Mouse (Mus musculus) hindbrain, embryonic 13.5 days (tissue): ENCODE results near the gene Foxl1. TPM values are rescaled to one million over a fixed set of nuclear protein-coding genes. Genes with fewer than 3 reads are reported as not detected.

Source experiments
- ATAC-seq: fragments of 200-750 bp; cut with Nextera tagmentation; 2 replicates; pipeline ENCODE4 v1.8.0; 2017; ENCODE audit warnings: moderate TSS enrichment; ENCODE audit not compliant: low FRiP score
- H3K27ac ChIP-seq: fragments of 300-500 bp; sonication (generic); 2 replicates; pipeline ENCODE4 v1.5.1; 2015; ENCODE audit warnings: inconsistent platforms, mild to moderate bottlenecking, moderate library complexity
- H3K27me3 ChIP-seq: fragments of 300-500 bp; sonication (generic); 2 replicates; pipeline ENCODE4 v1.6.1; 2015; ENCODE audit warnings: mild to moderate bottlenecking, inconsistent platforms
- H3K36me3 ChIP-seq: fragments of 300-500 bp; sonication (generic); 2 replicates; pipeline ENCODE4 v1.6.1; 2015; ENCODE audit warnings: mild to moderate bottlenecking, inconsistent platforms
- H3K4me1 ChIP-seq: fragments of 300-500 bp; sonication (generic); replicated peaks from 2 replicates; pipeline ENCODE4 v1.6.1; 2015; ENCODE audit warnings: inconsistent platforms
- H3K4me2 ChIP-seq: fragments of 300-500 bp; sonication (generic); 2 replicates; pipeline ENCODE4 v1.6.1; 2015; ENCODE audit warnings: inconsistent platforms, mild to moderate bottlenecking, moderate library complexity
- H3K4me3 ChIP-seq: fragments of 300-500 bp; sonication (generic); 2 replicates; pipeline ENCODE4 v1.5.1; 2015; ENCODE audit warnings: mild to moderate bottlenecking, inconsistent platforms
- H3K9ac ChIP-seq: fragments of 300-500 bp; sonication (generic); 2 replicates; pipeline ENCODE4 v1.6.1; 2015; ENCODE audit warnings: mild to moderate bottlenecking, inconsistent platforms
- H3K9me3 ChIP-seq: fragments of 300-500 bp; sonication (generic); 2 replicates; pipeline ENCODE4 v1.6.1; 2016; ENCODE audit warnings: inconsistent platforms
- WGBS: fragments of 180-500 bp; shearing (Covaris S2); methylation state at CpG from one replicate; pipeline ENCODE4 v1.1.7; 2015; 5-methylcytosine and 5-hydroxymethylcytosine counted together
- polyA plus RNA-seq: library from polyadenylated mRNA; unstranded; fragments of >200 nt; fragmentation: Nextera tagmentation; extraction: Ambion mirVana; gene quantifications from 2 replicates; pipeline ENCODE4 v1.2.1, GENCODE M21; 2015

Gene Foxl1
- polyA plus RNA-seq, 1 experiment from 2014 or later = 0.16 TPM

DNA sequence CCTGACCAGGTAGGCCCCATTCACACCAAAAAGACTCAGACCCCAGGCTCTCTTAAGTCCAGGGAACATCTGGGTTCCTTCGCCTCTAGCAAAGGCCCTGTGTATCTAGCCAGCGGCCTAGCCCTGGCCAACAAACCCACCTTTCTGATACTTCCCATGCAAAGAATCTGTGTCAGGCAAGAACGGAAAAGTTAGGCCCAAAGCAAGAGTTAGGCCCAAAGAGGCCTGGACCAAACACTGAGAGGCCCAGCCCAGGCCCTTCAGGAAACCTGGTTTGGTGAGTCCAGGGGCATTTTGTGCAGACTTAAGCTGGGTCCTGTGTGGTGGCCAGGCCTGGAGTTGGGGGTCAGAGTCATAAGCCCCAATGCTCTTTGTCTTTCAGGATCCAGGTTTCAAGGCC is 42.2 kb upstream of the Foxl1 start:
- peaks cover 25% of the 10 kb centered on the region for H3K4me1 ChIP-seq
- H3K9me3 ChIP-seq = no peaks in the 10 kb centered on the region
- peaks cover 98% of the 10 kb centered on the region for H3K27me3 ChIP-seq
- no peak overlapping the region for H3K4me2 ChIP-seq
- no peaks in the 10 kb centered on the region for H3K36me3 ChIP-seq
- WGBS = 34% methylated on average over 3 of the region's 3 CpGs
- no peak overlapping the region for H3K4me3 ChIP-seq
- no peak for ATAC-seq
- H3K9ac ChIP-seq = no peak overlapping the region
- H3K27ac ChIP-seq = no peak overlapping the region

DNA sequence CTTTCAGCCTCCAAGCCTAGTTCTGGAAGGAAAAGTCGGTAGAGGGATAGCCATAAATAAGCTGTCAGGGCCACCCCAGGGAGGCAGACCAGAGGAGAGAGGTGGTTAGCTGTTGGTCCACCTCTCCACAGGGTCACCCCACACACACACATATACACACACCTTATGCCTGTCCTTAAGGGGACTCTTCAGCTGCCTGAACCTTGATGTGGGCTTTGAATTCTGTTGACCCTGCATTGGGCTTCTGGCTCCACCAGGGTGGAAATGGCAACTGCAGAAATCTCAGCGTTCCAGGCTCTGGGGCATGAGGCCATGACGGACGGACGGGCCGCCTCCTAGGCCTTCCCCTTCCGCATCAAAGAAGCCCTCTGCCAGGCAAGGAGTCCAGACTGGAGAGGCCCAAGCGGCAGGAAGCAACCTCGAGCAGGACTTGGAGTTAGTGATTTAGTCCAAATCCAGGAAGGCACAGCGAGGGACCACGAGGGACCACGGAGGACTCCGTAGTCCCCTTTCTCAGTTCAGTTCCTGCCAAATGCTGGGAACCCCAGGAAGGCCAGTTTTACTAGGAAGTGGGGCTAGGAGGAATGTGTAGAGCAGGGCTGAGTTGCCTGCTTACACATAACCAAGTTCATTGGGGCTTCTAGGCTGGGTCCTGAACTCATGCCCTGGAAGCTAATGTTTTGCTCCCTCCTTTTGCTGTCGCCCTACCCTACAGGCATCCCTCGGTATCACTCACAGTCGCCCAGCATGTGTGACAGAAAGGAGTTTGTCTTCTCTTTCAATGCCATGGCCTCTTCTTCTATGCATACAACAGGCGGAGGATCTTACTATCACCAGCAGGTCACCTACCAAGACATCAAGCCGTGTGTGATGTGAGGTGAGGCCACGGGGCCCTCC is 41.5 kb upstream of the Foxl1 start:
- Histone ChIP-seq H3K27ac (no peak overlapping the region), H3K4me3 (no peak overlapping the region), H3K9ac (no peak overlapping the region), H3K4me1 (peaks cover 25% of the 10 kb centered on the region), H3K9me3 (no peaks in the 10 kb centered on the region), H3K27me3 (peaks cover 98% of the 10 kb centered on the region), H3K4me2 (no peak overlapping the region), H3K36me3 (no peaks in the 10 kb centered on the region)
- 7% methylated on average over 19 of the region's 19 CpGs for WGBS
- no peak for ATAC-seq

DNA sequence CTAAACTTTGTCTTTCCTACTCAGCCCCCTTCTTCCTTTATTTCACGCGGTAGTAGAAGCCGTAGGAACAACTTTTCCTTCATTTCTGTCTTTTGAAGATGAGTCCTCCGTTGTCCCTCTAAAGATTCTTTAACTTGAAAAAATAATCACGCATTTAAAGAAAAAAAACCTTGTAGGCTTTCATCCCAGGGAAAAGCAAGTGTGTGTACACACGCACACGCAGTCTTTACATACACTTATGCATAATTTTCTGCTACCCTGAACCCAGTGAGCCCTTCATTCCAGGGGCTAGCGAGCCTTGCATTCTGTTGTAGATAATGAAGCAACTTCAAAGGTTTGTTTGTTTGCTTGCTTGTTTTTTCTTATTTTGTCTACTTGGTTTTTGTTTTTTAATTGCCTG is 39.5 kb upstream of the Foxl1 start:
- no peak overlapping the region for H3K4me3 ChIP-seq
- H3K27me3 ChIP-seq = peaks cover 98% of the 10 kb centered on the region
- H3K36me3 ChIP-seq = no peaks in the 10 kb centered on the region
- no peak for ATAC-seq
- no peak overlapping the region for H3K27ac ChIP-seq
- no peak overlapping the region for H3K4me2 ChIP-seq
- H3K9ac ChIP-seq = no peak overlapping the region
- WGBS = 3% methylated on average over 8 of the region's 8 CpGs
- H3K4me1 ChIP-seq = peaks cover 18% of the 10 kb centered on the region
- no peaks in the 10 kb centered on the region for H3K9me3 ChIP-seq

DNA sequence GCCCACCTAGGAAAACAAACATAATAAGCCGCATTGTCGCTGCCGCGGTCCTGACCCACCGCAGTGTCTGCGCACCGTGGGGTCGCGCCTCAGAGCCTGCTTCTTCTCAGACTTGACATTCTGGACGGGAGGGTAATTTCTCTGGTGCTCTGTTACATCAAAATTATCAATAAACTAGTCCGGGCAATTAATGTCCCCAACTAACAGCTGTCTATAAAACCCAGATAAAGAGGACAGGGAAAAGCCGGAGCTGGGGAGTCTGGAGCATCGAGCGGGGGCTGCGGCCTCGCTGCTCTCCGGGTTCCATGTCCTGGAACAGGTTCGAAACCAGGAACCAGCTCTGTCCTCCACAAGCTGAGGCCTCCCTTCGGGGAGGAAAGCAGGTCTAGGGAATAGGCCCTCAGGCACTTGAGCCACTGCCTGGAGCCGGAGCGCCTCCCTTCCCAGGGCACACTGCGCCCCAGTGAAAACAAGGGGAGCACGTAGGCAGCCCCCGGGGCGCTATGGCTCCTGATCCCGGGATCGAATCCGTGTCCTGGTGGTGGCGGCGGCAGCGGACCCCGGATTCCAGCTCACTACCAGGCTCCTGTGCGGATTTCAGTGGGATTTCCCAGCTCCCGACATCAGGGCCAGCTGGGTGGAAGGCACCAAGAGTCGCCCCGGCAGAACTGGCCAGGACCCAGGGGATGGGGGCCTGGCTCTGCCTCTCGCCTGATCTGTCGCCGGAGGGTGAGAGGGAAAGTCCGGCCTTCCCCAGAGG is 38.7 kb upstream of the Foxl1 start:
- Histone ChIP-seq H3K27ac (no peak overlapping the region), H3K4me1 (peaks cover 10% of the 10 kb centered on the region), H3K27me3 (peaks cover 98% of the 10 kb centered on the region), H3K4me3 (no peak overlapping the region), H3K4me2 (no peak overlapping the region), H3K36me3 (no peaks in the 10 kb centered on the region), H3K9me3 (no peaks in the 10 kb centered on the region), H3K9ac (no peak overlapping the region)
- WGBS = under 1% methylated on average over 40 of the region's 40 CpGs
- ATAC-seq = no peak

DNA sequence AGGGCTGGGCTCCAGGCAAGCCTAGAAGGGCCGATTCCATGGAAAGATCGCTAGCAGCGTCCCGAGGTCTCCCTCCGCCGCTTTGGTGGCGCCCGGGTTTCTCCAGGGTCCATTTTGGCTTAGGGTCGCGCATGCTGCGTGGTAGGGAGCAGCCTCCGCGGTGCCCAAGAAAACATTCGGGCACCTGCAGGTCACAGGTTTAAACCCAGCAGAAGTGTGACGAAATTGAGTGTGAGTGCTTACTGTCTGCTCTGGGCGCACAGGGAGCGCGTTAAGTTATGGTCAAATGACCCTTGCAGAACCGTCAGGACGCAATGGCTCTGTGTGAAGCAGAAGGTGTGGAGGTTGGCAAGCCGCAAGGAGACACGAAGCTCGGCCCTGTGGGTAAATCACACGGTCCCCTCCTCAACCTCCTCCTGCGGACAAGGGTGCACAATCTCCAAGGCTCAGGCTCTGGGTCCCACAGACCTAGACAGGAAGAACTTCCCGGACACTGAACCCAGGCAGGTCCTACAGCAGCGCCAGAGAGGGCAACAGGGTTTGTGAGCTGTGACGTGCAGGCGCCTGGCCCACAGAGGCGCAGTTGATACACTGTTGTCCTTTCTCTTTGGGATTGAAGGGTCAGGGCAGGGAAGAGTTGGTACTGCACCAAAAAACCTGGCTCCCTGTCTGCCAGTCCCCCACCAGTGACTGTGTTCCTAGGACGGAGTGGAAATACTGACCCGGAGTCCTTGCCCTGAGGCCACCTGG is 37.9 kb upstream of the Foxl1 start:
- H3K9ac ChIP-seq = no peak overlapping the region
- WGBS = 3% methylated on average over 32 of the region's 32 CpGs
- H3K27ac ChIP-seq = no peak overlapping the region
- H3K4me3 ChIP-seq = no peak overlapping the region
- no peak overlapping the region for H3K4me2 ChIP-seq
- no peaks in the 10 kb centered on the region for H3K36me3 ChIP-seq
- peaks cover 3% of the 10 kb centered on the region for H3K4me1 ChIP-seq
- H3K27me3 ChIP-seq = peaks cover 94% of the 10 kb centered on the region
- no peaks in the 10 kb centered on the region for H3K9me3 ChIP-seq
- ATAC-seq = no peak

DNA sequence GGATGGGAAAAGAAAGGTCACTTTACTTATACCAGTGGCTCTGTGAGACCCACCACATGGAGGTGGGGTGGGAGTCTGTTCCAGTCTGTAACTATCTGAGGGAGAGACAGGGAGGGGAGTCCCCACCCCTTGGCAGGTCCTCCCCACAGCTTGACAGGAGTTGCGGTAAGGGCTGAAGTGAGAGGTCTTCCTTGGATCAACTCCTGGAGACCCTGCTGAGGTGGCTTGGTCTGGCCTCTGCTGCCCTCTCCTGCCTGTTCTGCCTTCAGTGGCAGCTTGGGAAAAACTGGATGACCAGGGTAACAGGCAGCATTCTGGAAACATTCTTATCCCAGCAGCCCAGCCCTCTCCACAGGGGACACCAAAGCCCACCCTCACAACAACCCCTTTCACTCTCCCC is 37.0 kb upstream of the Foxl1 start:
- Histone ChIP-seq H3K9ac (no peak overlapping the region), H3K9me3 (no peaks in the 10 kb centered on the region), H3K27me3 (peaks cover 93% of the 10 kb centered on the region), H3K27ac (no peak overlapping the region), H3K36me3 (no peaks in the 10 kb centered on the region), H3K4me3 (no peak overlapping the region), H3K4me1 (no peaks in the 10 kb centered on the region), H3K4me2 (no peak overlapping the region)
- no peak for ATAC-seq
- WGBS = 0% methylated on average over 1 of the region's 1 CpGs

DNA sequence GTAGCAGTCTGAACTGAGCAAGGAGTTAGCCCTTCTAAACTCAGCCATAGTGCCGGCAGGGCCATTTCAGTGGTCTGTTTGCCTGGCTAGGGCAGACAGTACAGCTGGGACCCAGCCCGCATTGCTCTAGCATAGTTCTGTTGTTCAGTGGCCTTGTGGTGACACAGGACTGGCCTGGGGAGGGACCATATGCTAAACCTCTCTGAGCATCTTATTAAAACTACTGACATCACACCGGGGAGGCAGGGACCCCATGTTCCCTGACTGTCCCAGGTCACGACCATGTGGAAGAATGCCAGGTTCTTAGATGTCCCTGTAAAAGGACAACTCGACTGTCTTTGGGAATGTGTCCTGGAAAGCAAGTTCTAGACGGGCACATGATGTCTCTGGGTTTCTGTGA is 35.6 kb upstream of the Foxl1 start:
- H3K4me3 ChIP-seq = no peak overlapping the region
- no peaks in the 10 kb centered on the region for H3K4me1 ChIP-seq
- no peak overlapping the region for H3K9ac ChIP-seq
- WGBS = 37% methylated on average over 6 of the region's 6 CpGs
- H3K36me3 ChIP-seq = peaks cover 9% of the 10 kb centered on the region
- ATAC-seq = 0 out of 2 replicates have a peak, but pooled peaks have one; percentile 9
- H3K9me3 ChIP-seq = no peaks in the 10 kb centered on the region
- no peak overlapping the region for H3K27ac ChIP-seq
- no peak overlapping the region for H3K4me2 ChIP-seq
- H3K27me3 ChIP-seq = peaks cover 80% of the 10 kb centered on the region

DNA sequence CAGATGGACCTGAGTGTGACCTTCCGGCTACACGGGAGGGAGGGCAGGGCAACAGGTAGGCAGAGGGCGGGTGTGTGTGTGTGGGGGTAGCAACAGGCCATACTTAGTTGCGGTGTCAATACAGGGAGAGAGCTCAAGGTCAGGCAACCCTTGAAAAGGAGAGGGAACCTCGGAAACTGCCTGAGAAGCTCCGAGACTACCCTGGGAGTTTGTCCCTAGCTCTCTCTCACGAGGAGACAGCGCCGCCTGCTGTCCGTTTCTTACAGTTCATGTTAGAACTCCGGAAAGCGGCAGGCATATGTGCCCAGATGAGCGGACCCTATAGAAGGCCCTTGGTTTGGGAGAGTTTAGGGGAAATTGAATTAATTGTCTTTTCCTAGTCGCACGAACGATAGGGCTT is 35.1 kb upstream of the Foxl1 start:
- H3K27me3 ChIP-seq = peaks cover 76% of the 10 kb centered on the region
- peaks cover 14% of the 10 kb centered on the region for H3K36me3 ChIP-seq
- H3K9me3 ChIP-seq = no peaks in the 10 kb centered on the region
- peak; percentile 70; the same call in 1 of the 2 replicates for ATAC-seq
- no peak overlapping the region for H3K4me3 ChIP-seq
- no peak overlapping the region for H3K9ac ChIP-seq
- 4% methylated on average over 16 of the region's 16 CpGs for WGBS
- H3K4me2 ChIP-seq = no peak overlapping the region
- H3K27ac ChIP-seq = no peak overlapping the region
- H3K4me1 ChIP-seq = no peaks in the 10 kb centered on the region

DNA sequence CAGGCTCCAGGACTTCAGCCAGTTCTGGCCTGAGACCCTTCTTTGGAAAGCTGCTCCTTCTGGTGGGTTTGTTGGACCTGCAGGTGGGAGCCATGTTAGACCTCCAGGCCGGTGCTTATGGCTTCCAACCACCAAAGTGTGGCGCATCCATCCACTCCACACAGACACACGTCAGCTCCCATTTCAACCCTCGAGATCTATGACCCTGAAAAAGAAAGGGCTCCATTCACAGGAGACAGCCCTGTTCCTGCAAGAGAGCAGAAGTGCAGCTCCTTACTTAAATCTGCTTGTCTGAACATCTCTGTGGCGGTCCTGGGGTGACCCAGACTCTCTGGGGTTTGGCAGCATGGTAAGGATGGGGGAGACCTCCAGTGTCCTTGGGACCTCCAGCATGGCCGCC is 34.2 kb upstream of the Foxl1 start:
- H3K4me3 ChIP-seq = no peak overlapping the region
- ATAC-seq = no peak
- WGBS = 59% methylated on average over 6 of the region's 6 CpGs

DNA sequence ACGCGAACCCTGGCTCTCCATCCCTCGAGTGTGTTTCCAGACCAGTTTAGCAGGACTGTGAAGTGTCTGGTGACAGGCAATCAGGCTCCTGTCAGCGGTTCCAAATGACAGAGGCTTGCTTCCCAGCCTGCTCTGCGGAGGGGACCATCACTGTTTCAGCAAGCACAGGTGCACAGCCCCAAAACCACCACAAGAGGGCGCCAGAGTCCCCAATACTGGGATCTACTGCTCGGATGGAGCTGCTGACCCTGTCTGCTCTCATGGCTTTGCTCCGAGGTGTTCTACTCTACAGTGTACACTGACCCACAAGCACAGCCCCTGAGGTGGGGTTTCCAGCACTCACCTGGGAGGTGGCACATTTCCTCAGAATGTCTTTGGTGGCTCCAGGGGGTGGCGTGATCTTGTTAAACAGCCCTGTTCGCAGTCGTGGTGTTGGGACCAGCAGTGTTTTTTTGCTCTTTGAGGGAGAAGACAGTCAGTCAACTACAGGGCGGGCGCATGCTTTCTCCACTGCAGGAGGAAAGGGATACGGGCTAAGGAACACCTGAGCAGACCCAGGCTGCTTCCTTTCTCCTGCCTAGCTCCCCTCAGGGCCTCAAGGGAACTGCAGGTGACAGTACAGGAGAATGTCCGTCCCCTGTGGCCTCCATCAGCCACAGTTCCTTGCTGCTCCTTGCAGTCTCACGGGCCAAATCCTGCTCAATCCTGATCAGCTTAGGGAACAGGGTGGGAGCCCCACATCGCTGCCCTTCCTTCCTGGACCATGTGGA is 23.5 kb upstream of the Foxl1 start:
- Histone ChIP-seq H3K27ac (no peak overlapping the region), H3K36me3 (peaks cover 69% of the 10 kb centered on the region), H3K27me3 (0 out of 2 replicates have a peak, but pooled peaks cover 2% of the 10 kb centered on the region), H3K4me1 (peaks cover 19% of the 10 kb centered on the region), H3K4me3 (no peak overlapping the region), H3K9me3 (no peaks in the 10 kb centered on the region), H3K9ac (no peak overlapping the region), H3K4me2 (no peak overlapping the region)
- ATAC-seq = no peak
- WGBS = 52% methylated on average over 17 of the region's 17 CpGs

More for the DNA sequence above, 34.2 kb upstream of the Foxl1 start:
- H3K9ac ChIP-seq = no peak overlapping the region
- no peak overlapping the region for H3K4me2 ChIP-seq
- peaks cover 69% of the 10 kb centered on the region for H3K27me3 ChIP-seq
- no peaks in the 10 kb centered on the region for H3K4me1 ChIP-seq
- H3K27ac ChIP-seq = no peak overlapping the region
- no peaks in the 10 kb centered on the region for H3K9me3 ChIP-seq
- peaks cover 22% of the 10 kb centered on the region for H3K36me3 ChIP-seq

DNA sequence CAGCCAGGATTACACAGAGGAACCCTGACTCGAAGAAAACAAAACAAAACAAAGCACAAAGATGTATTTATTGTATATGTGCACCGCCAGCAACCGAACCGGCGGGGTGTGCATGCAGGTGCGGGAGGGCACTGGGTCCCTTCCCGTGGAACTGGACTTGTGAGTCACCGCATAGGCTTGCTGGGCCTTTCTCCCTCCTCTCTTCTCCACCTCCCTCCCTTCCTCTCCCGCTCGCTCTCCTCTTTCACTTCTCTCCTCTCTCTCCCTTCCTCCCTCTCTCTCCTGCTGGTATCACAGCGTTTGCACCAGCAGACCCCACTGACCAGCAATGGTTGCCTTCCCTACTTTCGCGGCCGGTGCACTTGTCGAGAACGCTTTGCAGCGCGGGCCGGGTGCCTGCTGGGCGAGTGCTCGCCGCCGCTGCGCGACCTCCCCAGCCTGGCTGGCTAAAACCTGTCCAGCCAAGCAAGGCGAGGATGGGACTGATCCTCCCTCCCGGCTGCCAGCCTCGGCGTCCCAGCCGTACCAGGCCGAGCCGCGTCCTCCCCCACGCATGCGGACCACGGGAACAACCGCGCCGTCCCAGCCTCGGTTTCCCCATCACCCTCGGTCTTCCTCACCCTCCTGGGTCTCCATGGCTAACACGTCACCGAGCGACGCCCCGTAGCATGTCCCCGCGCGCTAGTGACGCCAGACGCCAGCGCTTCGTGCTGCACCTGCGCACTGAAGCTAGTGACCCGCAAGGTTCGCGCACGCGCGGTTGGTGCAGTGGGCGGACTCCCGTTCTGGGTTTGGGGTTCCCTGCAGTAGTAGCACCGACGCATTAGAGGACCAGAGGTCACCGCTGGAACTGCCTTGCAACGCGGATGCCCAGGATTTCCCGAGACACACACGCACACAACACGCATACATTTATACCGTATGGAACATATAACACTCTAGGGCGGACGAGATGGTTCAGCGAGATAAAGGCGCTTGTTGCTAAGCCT is 19.8 kb upstream of the Foxl1 start, which contains the start of gene Mthfsd:
Mthfsd (minus strand) TSS at position 725 of the 989 bp plus-strand sequence.
- Histone ChIP-seq H3K27ac (peak within 1 kb of the TSS; percentile 89), H3K9me3 (no peaks in the 10 kb centered on the region), H3K27me3 (peaks cover 39% of the 10 kb centered on the region), H3K9ac (peak within 1 kb of the TSS; percentile 94), H3K4me1 (peaks cover 19% of the 10 kb centered on the region), H3K4me2 (peak within 1 kb of the TSS; percentile 91), H3K36me3 (peaks cover 32% of the 10 kb centered on the region), H3K4me3 (peak within 1 kb of the TSS; percentile 87)
- ATAC-seq = peak; percentile 94
- 2% methylated on average over 75 of the region's 75 CpGs for WGBS
